Mouse (Mus musculus): ENCODE data around the gene Antxr1.

DNA sequence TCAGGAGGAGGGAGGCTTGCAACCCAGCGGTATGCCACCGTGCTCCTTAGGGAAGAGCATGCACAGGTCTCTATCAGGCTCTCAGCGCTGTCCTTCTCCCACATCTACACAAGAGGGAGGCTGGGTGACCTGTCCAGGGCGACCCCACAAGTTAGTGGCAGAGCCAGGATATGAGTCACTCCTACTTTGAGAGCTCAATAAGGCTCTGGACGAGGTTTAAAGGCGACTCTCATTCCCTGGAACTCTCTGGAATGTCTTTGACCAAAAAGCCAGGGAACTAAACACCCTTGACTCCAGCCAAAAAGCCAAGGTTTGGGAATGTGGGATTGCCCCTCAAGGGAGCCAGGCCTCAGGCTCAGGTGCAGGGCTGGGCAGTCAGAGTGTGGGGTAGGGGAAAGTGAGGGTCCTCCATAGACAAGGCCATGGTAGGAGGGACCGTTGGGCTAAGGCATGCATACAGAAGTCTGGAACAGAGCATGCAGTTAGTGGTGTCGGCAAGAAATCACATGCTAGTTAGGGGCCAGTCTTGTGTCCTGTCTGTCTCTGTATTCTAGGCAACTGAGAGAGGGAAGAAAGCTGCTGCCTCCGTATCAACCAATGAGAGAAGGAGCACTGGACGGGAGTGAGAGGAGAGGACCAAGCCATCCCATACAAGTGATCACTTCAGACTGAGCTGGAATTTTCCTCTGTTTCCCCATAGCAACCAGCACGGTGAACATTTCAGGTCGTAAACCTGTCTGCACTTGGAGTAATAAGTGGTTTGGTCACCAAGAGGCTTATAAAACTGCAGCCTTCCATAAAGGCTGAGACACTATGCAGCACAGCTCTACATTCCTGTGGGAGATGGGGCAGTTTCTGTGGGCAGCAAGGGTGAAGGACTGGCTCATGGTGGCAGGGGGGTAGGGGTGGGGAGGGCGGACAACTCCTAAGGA lies 116.3 kb downstream of the Antxr1 start:
- TF ChIP-seq CTCF (IDR thresholded peaks at IDR 0.05; ENCODE audit: borderline replicate concordance, insufficient read depth, low read depth, low read length), result no peak
- no peak for TF ChIP-seq POLR2A (IDR thresholded peaks at IDR 0.05; ENCODE audit: borderline replicate concordance, insufficient read depth, low read length)

Data from cerebellum, adult 2 months (tissue).